Mouse (Mus musculus): ENCODE measurements around the gene Cyp1a2. TPM values are rescaled to one million over a fixed set of nuclear protein-coding genes. Genes with fewer than 3 reads are reported as not detected.

Cyp1a2 gene
- polyA plus RNA-seq, 1 experiment from 2014 or later, result not detected

DNA sequence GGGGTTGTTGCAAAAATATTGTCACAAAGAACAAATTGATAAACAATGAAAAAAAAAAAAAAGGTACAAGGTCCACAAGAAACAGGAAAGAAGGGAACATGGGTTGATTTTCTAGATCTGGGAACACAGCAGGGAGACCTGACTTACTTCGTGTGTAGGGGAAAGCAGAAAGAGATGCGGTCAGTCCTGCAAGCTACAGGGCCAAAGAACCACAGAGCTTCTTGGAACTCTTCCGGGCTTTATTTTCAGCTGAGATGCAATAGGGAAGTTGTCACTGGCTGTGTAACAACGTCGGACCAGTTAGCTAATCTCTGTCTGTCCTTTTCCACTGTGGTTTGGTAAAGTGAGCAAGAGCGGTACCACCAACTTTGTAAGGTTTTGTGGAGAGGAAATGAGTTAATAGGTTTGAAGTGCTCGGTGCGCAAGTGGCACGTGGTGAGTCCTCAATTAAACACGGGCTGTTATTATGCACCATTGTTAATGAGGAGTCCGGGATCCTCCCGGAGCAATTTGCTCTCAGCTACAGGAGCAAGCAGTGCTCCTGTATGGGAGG is 36.9 kb downstream of the Cyp1a2 start:
- Histone ChIP-seq H3K27ac (replicated peaks in 1 of 2; ENCODE audit: control insufficient read depth in 1 of 2, insufficient read depth in 1 of 2, low read depth in 2 of 2, low read length in 2 of 2) (no peak overlapping the region), H3K9ac (ENCODE audit: low read length) (no peak overlapping the region), H3K4me2 (ENCODE audit: low read length) (no peak overlapping the region), H3K27me3 (ENCODE audit: control insufficient read depth, insufficient read depth, low read length) (no peaks in the 10 kb centered on the region), H3K36me3 (ENCODE audit: control insufficient read depth, insufficient read depth, low read length) (peaks cover 10% of the 10 kb centered on the region), H3K4me3 (ENCODE audit: control insufficient read depth in 1 of 2, insufficient read depth in 1 of 2, low read depth in 1 of 2, low read length in 2 of 2) (no peak overlapping the region), H3K9me3 (ENCODE audit: control insufficient read depth, low read length) (no peaks in the 10 kb centered on the region), H3K4me1 (ENCODE audit: control insufficient read depth in 2 of 2, insufficient read depth in 2 of 2, low read length in 2 of 2) (peaks cover 13 to 31% of the 10 kb centered on the region in 2 experiments)
- ATAC-seq (ENCODE audit: insufficient number of reproducible peaks, insufficient read depth, low FRiP score, low read depth), result no peak
- 73% methylated on average over 12 of the region's 12 CpGs for WGBS

DNA sequence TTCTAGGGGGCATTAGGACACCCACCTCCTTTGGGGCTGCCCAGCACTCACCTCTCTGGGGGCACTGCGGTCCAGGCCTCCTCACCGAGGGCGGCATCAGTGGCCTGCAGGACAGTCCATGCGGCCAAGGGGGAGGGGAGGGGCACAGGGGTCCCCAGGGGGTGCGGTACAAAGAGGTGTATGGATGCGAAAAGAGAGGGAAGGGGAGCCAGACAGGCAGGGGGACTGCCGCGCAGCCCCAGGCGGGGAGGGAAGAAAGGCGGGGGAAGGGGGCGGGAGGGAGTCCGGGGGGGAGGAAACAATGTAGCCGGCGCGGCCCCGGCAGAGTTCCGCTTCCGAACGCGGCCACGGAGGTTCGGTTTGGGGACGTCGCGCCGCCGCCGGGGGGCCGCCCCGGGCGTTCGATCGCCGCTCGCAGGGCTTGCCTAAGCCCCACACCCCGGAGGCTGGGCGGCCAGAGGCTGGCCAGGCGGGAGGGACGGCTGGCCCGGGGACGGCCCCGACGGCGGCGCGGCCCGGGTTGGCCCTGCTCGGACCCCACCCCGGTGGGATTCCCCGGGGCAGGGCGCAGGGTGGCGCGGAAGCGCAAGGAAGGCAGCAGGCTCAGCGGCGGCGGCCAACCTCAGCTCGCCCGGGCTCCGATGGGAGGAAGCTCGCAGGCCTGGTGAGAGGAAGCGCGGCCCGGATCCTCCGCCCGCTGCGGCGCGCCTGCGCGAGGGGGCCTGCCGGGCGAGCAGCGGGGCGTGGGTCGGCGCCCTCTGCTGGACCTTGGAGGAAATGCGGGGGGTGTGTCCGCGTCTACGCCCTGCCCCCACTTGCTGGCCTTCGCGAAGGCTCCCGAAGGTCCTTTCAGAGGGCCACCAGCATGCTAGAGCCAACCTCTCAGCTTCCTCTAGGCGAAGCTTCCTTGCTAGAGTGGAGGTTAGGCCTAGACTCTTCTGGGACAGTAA is 38.3 kb downstream of the Cyp1a2 start:
- Histone ChIP-seq H3K27ac (replicated peaks in 1 of 2; ENCODE audit: control insufficient read depth in 1 of 2, insufficient read depth in 1 of 2, low read depth in 2 of 2, low read length in 2 of 2) (peak overlapping the region; percentile 83 to 97), H3K4me1 (ENCODE audit: control insufficient read depth in 2 of 2, insufficient read depth in 2 of 2, low read length in 2 of 2) (peaks cover 19 to 41% of the 10 kb centered on the region in 2 experiments), H3K4me2 (ENCODE audit: low read length) (peak overlapping the region; percentile 93), H3K9me3 (ENCODE audit: control insufficient read depth, low read length) (no peaks in the 10 kb centered on the region), H3K9ac (ENCODE audit: low read length) (peak overlapping the region; percentile 99), H3K27me3 (ENCODE audit: control insufficient read depth, insufficient read depth, low read length) (no peaks in the 10 kb centered on the region), H3K4me3 (ENCODE audit: control insufficient read depth in 1 of 2, insufficient read depth in 1 of 2, low read depth in 1 of 2, low read length in 2 of 2) (peak overlapping the region; percentile 71 to 98), H3K36me3 (ENCODE audit: control insufficient read depth, insufficient read depth, low read length) (peaks cover 13% of the 10 kb centered on the region)
- peak; percentile 83 for ATAC-seq (ENCODE audit: insufficient number of reproducible peaks, insufficient read depth, low FRiP score, low read depth)
- under 1% methylated on average over 72 of the region's 85 CpGs for WGBS

DNA sequence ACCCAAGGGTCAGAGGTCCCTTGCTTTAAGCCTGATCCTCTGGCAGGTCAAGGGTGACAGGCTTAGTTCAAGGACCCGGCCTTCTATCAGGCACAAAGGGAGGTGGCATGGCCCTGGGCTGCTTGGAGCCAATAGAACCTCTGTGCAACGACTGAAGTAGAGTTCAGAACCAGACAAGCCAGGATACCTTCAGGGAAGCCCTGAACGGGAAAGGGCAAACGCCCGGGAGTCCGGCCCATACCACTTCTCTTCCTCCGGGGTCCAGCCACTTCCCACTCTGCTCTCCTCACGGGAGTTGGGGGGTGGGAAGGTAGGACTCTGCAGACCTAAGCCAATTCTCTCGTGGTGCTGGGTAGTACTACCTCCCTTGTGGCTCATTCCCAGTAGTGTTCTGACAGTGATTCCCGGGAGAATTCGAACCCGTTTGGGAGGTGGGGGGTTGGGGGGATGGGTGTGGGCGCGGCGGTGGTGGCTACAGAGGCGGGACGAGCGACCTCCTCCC is 39.0 kb downstream of the Cyp1a2 start:
- Histone ChIP-seq H3K27ac (replicated peaks in 1 of 2; ENCODE audit: control insufficient read depth in 1 of 2, insufficient read depth in 1 of 2, low read depth in 2 of 2, low read length in 2 of 2) (peak overlapping the region in 1 of 2 experiments; percentile 97; a peak in 1 of 4 replicates), H3K27me3 (ENCODE audit: control insufficient read depth, insufficient read depth, low read length) (no peaks in the 10 kb centered on the region), H3K9me3 (ENCODE audit: control insufficient read depth, low read length) (no peaks in the 10 kb centered on the region), H3K4me2 (ENCODE audit: low read length) (peak overlapping the region; percentile 93), H3K36me3 (ENCODE audit: control insufficient read depth, insufficient read depth, low read length) (peaks cover 13% of the 10 kb centered on the region), H3K4me1 (ENCODE audit: control insufficient read depth in 2 of 2, insufficient read depth in 2 of 2, low read length in 2 of 2) (peaks cover 26 to 49% of the 10 kb centered on the region in 2 experiments), H3K4me3 (ENCODE audit: control insufficient read depth in 1 of 2, insufficient read depth in 1 of 2, low read depth in 1 of 2, low read length in 2 of 2) (peak overlapping the region; percentile 71 to 98), H3K9ac (ENCODE audit: low read length) (peak overlapping the region; percentile 99)
- WGBS, result 1% methylated on average over 17 of the region's 18 CpGs
- no peak for ATAC-seq (ENCODE audit: insufficient number of reproducible peaks, insufficient read depth, low FRiP score, low read depth)

DNA sequence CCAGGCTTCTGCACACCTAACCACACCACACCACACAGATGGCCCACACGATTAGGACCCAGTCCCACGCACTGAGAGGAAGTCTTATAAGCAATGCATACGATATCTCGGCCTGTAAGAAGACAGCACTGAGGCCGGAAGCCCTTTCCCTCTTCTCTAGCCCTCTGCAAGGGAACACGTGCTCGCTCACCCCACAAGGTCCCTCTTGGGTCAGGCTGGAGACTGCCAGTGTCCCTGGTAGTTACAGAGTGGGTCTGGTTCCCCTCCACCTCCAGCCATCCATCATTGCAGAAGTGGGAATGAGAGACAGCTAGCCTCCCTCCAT is 39.7 kb downstream of the Cyp1a2 start:
- Histone ChIP-seq H3K4me3 (ENCODE audit: control insufficient read depth in 1 of 2, insufficient read depth in 1 of 2, low read depth in 1 of 2, low read length in 2 of 2) (peak overlapping the region; percentile 15 to 98), H3K27ac (replicated peaks in 1 of 2; ENCODE audit: control insufficient read depth in 1 of 2, insufficient read depth in 1 of 2, low read depth in 2 of 2, low read length in 2 of 2) (no peak overlapping the region), H3K36me3 (ENCODE audit: control insufficient read depth, insufficient read depth, low read length) (peaks cover 13% of the 10 kb centered on the region), H3K9ac (ENCODE audit: low read length) (peak overlapping the region; percentile 99), H3K27me3 (ENCODE audit: control insufficient read depth, insufficient read depth, low read length) (no peaks in the 10 kb centered on the region), H3K4me2 (ENCODE audit: low read length) (peak overlapping the region; percentile 93), H3K4me1 (ENCODE audit: control insufficient read depth in 2 of 2, insufficient read depth in 2 of 2, low read length in 2 of 2) (peaks cover 32 to 55% of the 10 kb centered on the region in 2 experiments), H3K9me3 (ENCODE audit: control insufficient read depth, low read length) (no peaks in the 10 kb centered on the region)
- WGBS, result 47% methylated on average over 7 of the region's 7 CpGs
- ATAC-seq (ENCODE audit: insufficient number of reproducible peaks, insufficient read depth, low FRiP score, low read depth), result no peak

DNA sequence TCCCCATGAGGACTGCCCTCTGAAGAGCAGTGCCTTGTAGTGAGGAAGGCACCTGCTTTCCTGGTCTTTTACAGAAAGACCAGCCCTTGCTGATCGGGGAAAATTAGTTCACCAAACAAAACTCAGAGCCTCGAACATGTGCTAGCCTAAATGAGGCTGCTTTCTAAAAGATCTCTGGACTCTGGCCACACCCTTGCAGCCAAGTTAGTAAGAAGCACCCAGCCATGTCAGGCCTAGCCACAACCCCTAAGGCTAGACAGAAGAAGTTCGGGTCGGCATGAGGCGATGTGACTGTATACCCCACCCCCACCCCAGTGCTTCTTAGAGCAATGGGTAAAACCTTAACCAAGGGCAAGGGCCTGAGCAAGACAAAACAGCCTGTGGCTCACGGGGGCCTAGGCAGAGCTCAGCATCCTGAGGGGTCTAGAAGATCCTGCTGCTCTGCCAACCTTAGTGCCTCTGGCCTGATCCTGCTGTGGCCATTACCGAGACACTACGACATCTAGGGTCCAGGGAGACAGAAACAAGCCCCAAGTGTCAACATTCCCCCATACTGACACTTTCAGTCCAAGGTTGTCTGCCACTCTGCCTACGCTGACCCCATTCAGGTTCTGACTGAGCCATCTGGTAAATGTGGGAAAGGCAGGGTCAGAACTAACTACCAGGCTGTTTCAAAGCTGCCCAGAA is 40.2 kb downstream of the Cyp1a2 start:
- peak overlapping the region; percentile 15 to 98 for H3K4me3 ChIP-seq (ENCODE audit: control insufficient read depth in 1 of 2, insufficient read depth in 1 of 2, low read depth in 1 of 2, low read length in 2 of 2)
- no peaks in the 10 kb centered on the region for H3K9me3 ChIP-seq (ENCODE audit: control insufficient read depth, low read length)
- H3K36me3 ChIP-seq (ENCODE audit: control insufficient read depth, insufficient read depth, low read length), result peaks cover 13% of the 10 kb centered on the region
- H3K4me2 ChIP-seq (ENCODE audit: low read length), result peak overlapping the region; percentile 93
- 75% methylated on average over 9 of the region's 9 CpGs for WGBS
- H3K4me1 ChIP-seq (ENCODE audit: control insufficient read depth in 2 of 2, insufficient read depth in 2 of 2, low read length in 2 of 2), result peaks cover 37 to 60% of the 10 kb centered on the region in 2 experiments
- peak overlapping the region; percentile 99 for H3K9ac ChIP-seq (ENCODE audit: low read length)
- H3K27me3 ChIP-seq (ENCODE audit: control insufficient read depth, insufficient read depth, low read length), result no peaks in the 10 kb centered on the region
- no peak overlapping the region for H3K27ac ChIP-seq (replicated peaks in 1 of 2; ENCODE audit: control insufficient read depth in 1 of 2, insufficient read depth in 1 of 2, low read depth in 2 of 2, low read length in 2 of 2)
- no peak for ATAC-seq (ENCODE audit: insufficient number of reproducible peaks, insufficient read depth, low FRiP score, low read depth)

DNA sequence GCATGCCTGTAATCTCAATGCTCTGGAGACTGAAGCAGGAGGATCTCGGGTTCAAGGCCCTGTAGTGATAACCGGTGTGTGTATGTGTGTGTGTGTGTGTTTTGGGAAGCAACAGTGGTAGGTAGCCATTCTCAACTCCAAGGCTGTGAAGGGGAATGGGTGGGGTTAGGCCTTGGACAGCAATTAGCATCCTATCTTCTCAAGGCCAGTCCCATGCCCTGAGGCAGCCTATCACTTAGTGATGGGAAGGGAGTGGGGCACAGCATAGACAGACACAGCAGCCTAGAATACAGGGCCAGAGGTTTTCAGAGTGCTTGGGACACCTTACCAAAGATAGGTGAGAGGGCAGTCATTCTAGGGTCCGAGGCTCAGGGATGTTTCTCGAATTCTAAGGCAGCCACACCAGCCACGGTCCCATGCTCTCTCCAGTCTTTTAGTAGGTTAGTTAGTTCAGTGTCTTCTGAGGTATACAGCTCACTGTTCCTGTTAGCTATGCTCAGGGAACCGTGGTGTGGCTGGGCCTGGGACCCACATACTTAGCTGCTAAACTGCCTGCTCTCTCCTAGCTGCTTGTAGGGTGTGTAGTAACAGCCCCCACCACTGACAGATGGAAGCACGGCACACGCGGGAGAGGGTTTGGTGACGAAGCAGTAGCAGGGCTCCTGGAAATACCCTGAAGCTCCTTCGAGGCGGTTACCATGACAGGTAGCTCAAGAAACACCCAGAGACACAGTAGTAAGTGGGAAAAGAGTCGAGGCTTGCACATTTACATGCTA is 41.5 kb downstream of the Cyp1a2 start:
- Histone ChIP-seq H3K4me3 (ENCODE audit: control insufficient read depth in 1 of 2, insufficient read depth in 1 of 2, low read depth in 1 of 2, low read length in 2 of 2) (no peak overlapping the region), H3K9ac (ENCODE audit: low read length) (no peak overlapping the region), H3K27me3 (ENCODE audit: control insufficient read depth, insufficient read depth, low read length) (no peaks in the 10 kb centered on the region), H3K4me2 (ENCODE audit: low read length) (no peak overlapping the region), H3K27ac (replicated peaks in 1 of 2; ENCODE audit: control insufficient read depth in 1 of 2, insufficient read depth in 1 of 2, low read depth in 2 of 2, low read length in 2 of 2) (no peak overlapping the region), H3K4me1 (ENCODE audit: control insufficient read depth in 2 of 2, insufficient read depth in 2 of 2, low read length in 2 of 2) (peaks cover 47 to 74% of the 10 kb centered on the region in 2 experiments), H3K36me3 (ENCODE audit: control insufficient read depth, insufficient read depth, low read length) (peaks cover 13% of the 10 kb centered on the region), H3K9me3 (ENCODE audit: control insufficient read depth, low read length) (no peaks in the 10 kb centered on the region)
- no peak for ATAC-seq (ENCODE audit: insufficient number of reproducible peaks, insufficient read depth, low FRiP score, low read depth)
- 85% methylated on average over 13 of the region's 13 CpGs for WGBS

DNA sequence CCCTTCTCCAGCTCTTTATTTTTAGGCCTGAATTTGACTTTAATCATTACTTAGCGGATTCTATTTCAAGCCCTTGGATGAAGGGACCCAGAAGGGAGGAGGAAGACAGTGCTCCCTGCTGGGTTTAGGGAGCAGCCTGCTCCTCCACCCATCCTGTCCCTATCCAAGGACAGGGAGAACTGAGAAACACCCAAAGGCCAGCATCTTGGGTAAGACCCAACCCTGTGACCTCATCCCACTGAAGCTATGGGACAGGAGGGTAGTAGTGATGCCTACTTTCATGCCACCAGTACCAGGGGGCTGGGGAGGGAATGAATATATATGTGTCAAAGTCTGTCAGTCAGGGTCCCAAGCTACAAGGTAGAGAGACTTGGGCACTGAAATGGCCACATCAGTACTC is 42.5 kb downstream of the Cyp1a2 start:
- no peaks in the 10 kb centered on the region for H3K27me3 ChIP-seq (ENCODE audit: control insufficient read depth, insufficient read depth, low read length)
- H3K4me1 ChIP-seq (ENCODE audit: control insufficient read depth in 2 of 2, insufficient read depth in 2 of 2, low read length in 2 of 2), result peaks cover 48 to 79% of the 10 kb centered on the region in 2 experiments
- H3K4me2 ChIP-seq (ENCODE audit: low read length), result peak overlapping the region; percentile 58
- no peak overlapping the region for H3K4me3 ChIP-seq (ENCODE audit: control insufficient read depth in 1 of 2, insufficient read depth in 1 of 2, low read depth in 1 of 2, low read length in 2 of 2)
- H3K27ac ChIP-seq (replicated peaks in 1 of 2; ENCODE audit: control insufficient read depth in 1 of 2, insufficient read depth in 1 of 2, low read depth in 2 of 2, low read length in 2 of 2), result peak overlapping the region in 1 of 2 experiments; percentile 75; a peak in 2 of 4 replicates
- no peaks in the 10 kb centered on the region for H3K9me3 ChIP-seq (ENCODE audit: control insufficient read depth, low read length)
- H3K9ac ChIP-seq (ENCODE audit: low read length), result peak overlapping the region; percentile 62
- 42% methylated on average over 1 of the region's 1 CpGs for WGBS
- H3K36me3 ChIP-seq (ENCODE audit: control insufficient read depth, insufficient read depth, low read length), result peaks cover 13% of the 10 kb centered on the region
- ATAC-seq (ENCODE audit: insufficient number of reproducible peaks, insufficient read depth, low FRiP score, low read depth), result no peak
